Mouse (Mus musculus): ENCODE data around the gene Stard9. TPM values are rescaled to one million over a fixed set of nuclear protein-coding genes. Genes with fewer than 3 reads are reported as not detected.

Stard9 gene
- polyA plus RNA-seq, 1 experiment from 2014 or later: 8.0 TPM

DNA sequence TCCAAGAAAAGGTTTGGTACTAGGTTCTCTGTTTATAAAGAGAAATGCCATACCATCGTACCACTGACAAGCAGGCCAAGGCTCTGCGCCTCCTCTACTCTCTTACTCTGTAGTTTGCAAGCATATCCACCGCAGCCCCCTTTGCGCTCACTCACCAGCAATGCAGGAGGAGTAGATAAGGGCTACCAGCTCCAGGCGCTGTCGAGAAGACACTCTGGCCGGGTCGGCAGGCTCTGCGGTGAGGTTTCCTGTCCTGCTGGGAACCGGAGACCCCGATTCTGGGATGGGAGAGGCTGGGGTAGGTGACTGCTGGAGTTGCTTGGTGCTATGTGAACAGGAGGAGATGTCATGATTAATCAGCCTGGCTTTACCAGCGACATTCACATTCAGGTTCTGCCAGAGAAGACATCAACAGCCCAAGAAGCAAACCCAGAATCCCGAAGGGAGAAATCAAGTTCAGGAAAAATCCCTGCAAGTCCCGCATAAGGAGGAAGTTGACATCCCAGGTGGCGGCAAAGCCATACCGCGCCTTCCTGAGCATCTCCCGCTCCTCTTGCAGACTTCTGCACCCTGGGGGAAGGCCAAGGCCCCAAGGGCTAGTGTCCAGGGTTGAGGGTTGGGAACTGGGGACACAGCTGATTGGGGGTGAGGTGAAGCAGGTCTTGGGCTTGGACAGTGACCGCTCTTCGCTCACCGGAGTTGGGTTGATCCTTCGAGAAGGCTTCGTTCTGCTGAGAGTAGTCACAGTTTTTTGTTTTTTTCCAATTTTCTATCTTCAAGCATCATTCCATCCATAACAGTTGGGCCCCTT, 101.1 kb downstream of the Stard9 start:
- Histone ChIP-seq H3K27me3 (ENCODE audit: control insufficient read depth, insufficient read depth, low read length) (no peaks in the 10 kb centered on the region), H3K4me3 (ENCODE audit: low read length) (peak overlapping the region; percentile 75), H3K9me3 (ENCODE audit: control insufficient read depth, low read length) (no peaks in the 10 kb centered on the region), H3K36me3 (ENCODE audit: control insufficient read depth, insufficient read depth, low read length) (peaks cover 38% of the 10 kb centered on the region), H3K27ac (ENCODE audit: low read depth, low read length) (no peak overlapping the region), H3K4me2 (replicated peaks; ENCODE audit: low read depth, low read length) (peak overlapping the region; percentile 93), H3K4me1 (ENCODE audit: control insufficient read depth, insufficient read depth, low read length) (peaks cover 22% of the 10 kb centered on the region), H3K9ac (ENCODE audit: low read depth, low read length) (peak overlapping the region; percentile 86)
- 10% methylated on average over 23 of the region's 23 CpGs for WGBS
- no peak for ATAC-seq (ENCODE audit: low FRiP score, low TSS enrichment)

DNA sequence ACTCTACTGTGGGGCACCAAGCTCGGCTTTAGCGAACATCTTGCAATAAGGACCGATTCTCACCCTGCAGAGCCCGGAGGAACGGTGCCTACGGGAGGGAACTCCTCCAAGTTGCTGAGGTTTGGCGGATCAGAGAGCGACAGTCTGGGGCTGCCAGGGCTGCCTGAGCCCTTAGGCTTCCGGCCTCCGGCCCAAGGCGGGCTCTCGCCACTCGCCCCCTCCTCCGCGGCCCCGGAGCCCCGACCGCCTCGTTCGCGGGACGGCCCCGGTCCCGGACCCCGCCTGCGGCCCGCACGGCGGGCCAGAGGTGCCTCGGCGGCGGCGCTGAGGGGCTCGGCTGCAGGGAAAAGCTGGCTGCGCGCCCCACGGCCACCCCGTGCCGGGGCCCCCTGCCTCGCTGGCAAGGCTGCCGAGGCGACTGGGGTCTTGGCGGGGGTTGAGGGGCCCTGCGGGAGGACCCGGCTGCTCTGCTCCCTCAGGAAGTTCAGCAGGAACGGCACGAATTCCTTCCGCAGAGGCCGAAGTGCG, 101.8 kb downstream of the Stard9 start:
- Histone ChIP-seq H3K4me1 (ENCODE audit: control insufficient read depth, insufficient read depth, low read length) (peaks cover 22% of the 10 kb centered on the region), H3K27ac (ENCODE audit: low read depth, low read length) (peak overlapping the region; percentile 85), H3K4me2 (replicated peaks; ENCODE audit: low read depth, low read length) (peak overlapping the region; percentile 93), H3K27me3 (ENCODE audit: control insufficient read depth, insufficient read depth, low read length) (no peaks in the 10 kb centered on the region), H3K9ac (ENCODE audit: low read depth, low read length) (peak overlapping the region; percentile 86), H3K4me3 (ENCODE audit: low read length) (peak overlapping the region; percentile 75), H3K9me3 (ENCODE audit: control insufficient read depth, low read length) (no peaks in the 10 kb centered on the region), H3K36me3 (ENCODE audit: control insufficient read depth, insufficient read depth, low read length) (peaks cover 30% of the 10 kb centered on the region)
- ATAC-seq (ENCODE audit: low FRiP score, low TSS enrichment): peak; percentile 21
- under 1% methylated on average over 48 of the region's 50 CpGs for WGBS

DNA sequence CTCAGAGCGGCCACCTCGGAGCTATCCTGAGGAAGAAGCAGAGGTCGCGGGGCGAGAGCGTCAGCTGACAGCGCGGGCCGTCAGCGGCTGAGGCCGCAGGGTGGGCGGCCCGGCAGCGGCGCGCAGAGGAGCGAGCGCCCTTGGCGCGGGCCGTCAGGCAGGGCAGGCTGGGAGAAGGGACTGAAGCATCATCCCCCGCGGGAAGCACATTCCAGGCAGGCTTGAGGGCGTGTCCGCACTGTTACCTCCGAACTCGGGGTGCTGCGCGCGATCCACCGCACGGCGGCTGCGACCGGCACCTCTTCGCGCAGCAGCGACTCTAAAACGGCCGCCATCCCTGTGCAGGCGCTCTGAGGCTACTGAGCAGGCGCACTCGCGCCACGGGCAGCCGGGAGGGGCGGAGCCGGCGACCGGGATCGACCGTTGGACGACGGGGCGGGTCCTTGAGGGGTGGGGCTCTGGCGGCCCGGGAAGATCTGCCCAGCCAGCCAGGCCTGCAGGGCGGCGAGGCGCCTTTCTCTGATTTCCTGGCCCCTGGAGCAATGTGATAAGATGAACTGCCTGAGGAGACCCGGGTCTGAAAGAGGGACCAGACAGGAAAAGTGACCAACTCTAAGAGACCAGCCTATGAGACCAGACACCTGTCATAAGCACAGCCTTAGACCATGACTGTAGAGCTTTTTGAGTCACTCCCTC, 102.4 kb downstream of the Stard9 start:
- peak overlapping the region; percentile 86 for H3K9ac ChIP-seq (ENCODE audit: low read depth, low read length)
- no peaks in the 10 kb centered on the region for H3K9me3 ChIP-seq (ENCODE audit: control insufficient read depth, low read length)
- peaks cover 24% of the 10 kb centered on the region for H3K36me3 ChIP-seq (ENCODE audit: control insufficient read depth, insufficient read depth, low read length)
- no peaks in the 10 kb centered on the region for H3K27me3 ChIP-seq (ENCODE audit: control insufficient read depth, insufficient read depth, low read length)
- H3K27ac ChIP-seq (ENCODE audit: low read depth, low read length): peak overlapping the region; percentile 85
- ATAC-seq (ENCODE audit: low FRiP score, low TSS enrichment): peak; percentile 99
- H3K4me1 ChIP-seq (ENCODE audit: control insufficient read depth, insufficient read depth, low read length): peaks cover 22% of the 10 kb centered on the region
- peak overlapping the region; percentile 93 for H3K4me2 ChIP-seq (replicated peaks; ENCODE audit: low read depth, low read length)
- WGBS: under 1% methylated on average over 60 of the region's 61 CpGs
- H3K4me3 ChIP-seq (ENCODE audit: low read length): peak overlapping the region; percentile 75

DNA sequence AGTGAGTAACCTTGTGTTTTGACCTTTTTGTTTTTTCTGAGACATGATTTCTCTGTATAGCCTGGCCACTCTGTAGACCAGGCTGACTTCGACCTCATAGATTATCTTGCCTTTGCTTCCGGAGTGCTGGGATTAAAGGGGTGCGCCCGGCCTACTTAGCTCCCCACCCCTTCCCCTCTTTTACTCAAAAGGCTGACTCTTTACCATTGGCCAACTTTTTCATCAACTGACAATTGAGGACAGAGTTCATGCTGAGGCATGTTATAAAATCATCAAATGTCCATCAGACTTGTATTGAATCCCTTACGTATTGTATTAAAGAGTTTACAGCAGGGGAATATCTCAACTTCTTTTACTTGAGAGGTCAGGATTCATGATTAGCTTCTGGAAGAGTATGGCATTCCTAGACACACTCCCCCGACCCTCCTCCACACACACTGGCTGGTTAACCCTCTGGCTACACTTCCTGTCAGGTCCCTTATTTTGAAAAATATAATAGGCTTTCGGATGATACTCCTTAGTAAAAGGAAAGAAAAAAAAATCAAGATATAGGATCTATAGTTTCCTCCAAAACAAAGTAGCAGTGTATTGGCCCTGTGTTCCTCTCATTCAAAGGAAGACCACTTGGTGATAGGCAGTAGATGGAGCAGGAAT, 103.1 kb downstream of the Stard9 start:
- Histone ChIP-seq H3K27me3 (ENCODE audit: control insufficient read depth, insufficient read depth, low read length) (no peaks in the 10 kb centered on the region), H3K4me2 (replicated peaks; ENCODE audit: low read depth, low read length) (peak overlapping the region; percentile 93), H3K36me3 (ENCODE audit: control insufficient read depth, insufficient read depth, low read length) (peaks cover 17% of the 10 kb centered on the region), H3K4me3 (ENCODE audit: low read length) (peak overlapping the region; percentile 75), H3K4me1 (ENCODE audit: control insufficient read depth, insufficient read depth, low read length) (peaks cover 22% of the 10 kb centered on the region), H3K27ac (ENCODE audit: low read depth, low read length) (peak overlapping the region; percentile 85), H3K9ac (ENCODE audit: low read depth, low read length) (peak overlapping the region; percentile 86), H3K9me3 (ENCODE audit: control insufficient read depth, low read length) (no peaks in the 10 kb centered on the region)
- 33% methylated on average over 7 of the region's 7 CpGs for WGBS
- no peak; the same call in 1 of the 2 replicates for ATAC-seq (ENCODE audit: low FRiP score, low TSS enrichment)

DNA sequence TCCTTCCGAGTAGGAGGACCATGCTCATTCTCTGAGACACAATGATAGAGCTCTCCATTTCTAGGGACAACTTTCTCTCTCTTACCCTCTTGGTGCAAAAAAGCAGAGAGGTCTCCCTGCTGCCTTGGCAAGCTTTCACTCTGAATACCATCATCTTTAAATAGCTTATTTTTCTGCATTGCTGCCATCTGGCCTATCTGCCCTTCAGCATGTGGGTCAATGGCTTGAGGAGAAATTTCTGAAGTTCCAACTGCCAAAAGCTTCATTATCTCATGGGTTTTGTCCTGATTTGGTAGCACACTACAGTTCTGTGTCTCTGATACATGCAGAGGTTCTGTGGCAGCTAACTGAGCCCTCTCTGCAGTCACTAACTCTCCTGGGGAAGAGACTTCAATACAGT, 116.6 kb downstream of the Stard9 start:
- Histone ChIP-seq H3K4me1 (ENCODE audit: control insufficient read depth, insufficient read depth, low read length) (no peaks in the 10 kb centered on the region), H3K27ac (ENCODE audit: low read depth, low read length) (no peak overlapping the region), H3K4me3 (ENCODE audit: low read length) (no peak overlapping the region), H3K36me3 (ENCODE audit: control insufficient read depth, insufficient read depth, low read length) (peaks cover 22% of the 10 kb centered on the region), H3K9me3 (ENCODE audit: control insufficient read depth, low read length) (no peaks in the 10 kb centered on the region), H3K27me3 (ENCODE audit: control insufficient read depth, insufficient read depth, low read length) (no peaks in the 10 kb centered on the region), H3K9ac (ENCODE audit: low read depth, low read length) (no peak overlapping the region), H3K4me2 (replicated peaks; ENCODE audit: low read depth, low read length) (no peak overlapping the region)
- WGBS: 92% methylated on average over 1 of the region's 1 CpGs
- no peak for ATAC-seq (ENCODE audit: low FRiP score, low TSS enrichment)

DNA sequence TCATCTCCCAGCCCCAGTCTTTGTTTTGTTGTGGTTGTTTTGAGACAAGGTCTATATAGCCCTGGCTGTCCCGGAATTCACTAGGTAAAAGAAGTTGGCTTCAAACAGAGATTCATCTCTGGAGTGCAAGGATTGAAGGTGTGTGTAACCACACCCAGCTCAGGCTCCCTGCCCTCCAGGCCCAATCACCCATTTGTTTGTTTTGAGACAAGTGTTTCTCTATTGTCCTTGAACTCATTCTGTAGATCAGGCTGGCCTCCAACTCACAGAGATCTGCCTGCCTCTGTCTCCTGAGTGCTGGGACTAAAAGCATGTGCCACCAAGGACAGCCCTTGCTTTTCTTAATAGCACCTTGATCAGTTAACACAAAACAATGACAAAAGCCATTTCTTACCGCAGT, 119.1 kb downstream of the Stard9 start:
- Histone ChIP-seq H3K36me3 (ENCODE audit: control insufficient read depth, insufficient read depth, low read length) (peaks cover 22% of the 10 kb centered on the region), H3K9ac (ENCODE audit: low read depth, low read length) (no peak overlapping the region), H3K4me3 (ENCODE audit: low read length) (no peak overlapping the region), H3K4me2 (replicated peaks; ENCODE audit: low read depth, low read length) (no peak overlapping the region), H3K27me3 (ENCODE audit: control insufficient read depth, insufficient read depth, low read length) (no peaks in the 10 kb centered on the region), H3K27ac (ENCODE audit: low read depth, low read length) (no peak overlapping the region), H3K4me1 (ENCODE audit: control insufficient read depth, insufficient read depth, low read length) (no peaks in the 10 kb centered on the region), H3K9me3 (ENCODE audit: control insufficient read depth, low read length) (no peaks in the 10 kb centered on the region)
- 92% methylated on average over 2 of the region's 2 CpGs for WGBS
- no peak for ATAC-seq (ENCODE audit: low FRiP score, low TSS enrichment)

DNA sequence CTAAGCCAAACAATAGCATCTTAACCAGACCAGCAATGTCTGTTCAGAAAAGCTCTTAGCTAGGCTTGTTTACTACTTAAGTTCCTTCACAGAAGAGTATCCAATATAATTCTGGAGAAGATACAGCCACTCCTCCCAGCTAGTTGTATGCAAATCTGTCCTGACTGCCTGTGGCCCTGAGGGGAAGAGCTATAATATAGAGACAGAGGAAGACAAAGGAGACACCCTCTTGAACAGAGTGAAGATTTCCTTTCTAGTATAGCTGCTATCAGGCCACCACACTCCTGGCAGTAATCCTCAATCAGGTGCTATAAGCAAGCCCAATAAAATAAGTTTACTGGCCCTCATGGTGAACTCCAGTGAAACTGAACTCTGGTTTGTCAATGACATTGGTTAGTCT, 133.0 kb downstream of the Stard9 start:
- Histone ChIP-seq H3K4me3 (ENCODE audit: low read length) (no peak overlapping the region), H3K4me2 (replicated peaks; ENCODE audit: low read depth, low read length) (no peak overlapping the region), H3K9ac (ENCODE audit: low read depth, low read length) (no peak overlapping the region), H3K9me3 (ENCODE audit: control insufficient read depth, low read length) (no peaks in the 10 kb centered on the region), H3K27ac (ENCODE audit: low read depth, low read length) (no peak overlapping the region), H3K27me3 (ENCODE audit: control insufficient read depth, insufficient read depth, low read length) (no peaks in the 10 kb centered on the region), H3K36me3 (ENCODE audit: control insufficient read depth, insufficient read depth, low read length) (no peaks in the 10 kb centered on the region; the same call in 1 of the 2 replicates), H3K4me1 (ENCODE audit: control insufficient read depth, insufficient read depth, low read length) (no peaks in the 10 kb centered on the region)
- no peak for ATAC-seq (ENCODE audit: low FRiP score, low TSS enrichment)

DNA sequence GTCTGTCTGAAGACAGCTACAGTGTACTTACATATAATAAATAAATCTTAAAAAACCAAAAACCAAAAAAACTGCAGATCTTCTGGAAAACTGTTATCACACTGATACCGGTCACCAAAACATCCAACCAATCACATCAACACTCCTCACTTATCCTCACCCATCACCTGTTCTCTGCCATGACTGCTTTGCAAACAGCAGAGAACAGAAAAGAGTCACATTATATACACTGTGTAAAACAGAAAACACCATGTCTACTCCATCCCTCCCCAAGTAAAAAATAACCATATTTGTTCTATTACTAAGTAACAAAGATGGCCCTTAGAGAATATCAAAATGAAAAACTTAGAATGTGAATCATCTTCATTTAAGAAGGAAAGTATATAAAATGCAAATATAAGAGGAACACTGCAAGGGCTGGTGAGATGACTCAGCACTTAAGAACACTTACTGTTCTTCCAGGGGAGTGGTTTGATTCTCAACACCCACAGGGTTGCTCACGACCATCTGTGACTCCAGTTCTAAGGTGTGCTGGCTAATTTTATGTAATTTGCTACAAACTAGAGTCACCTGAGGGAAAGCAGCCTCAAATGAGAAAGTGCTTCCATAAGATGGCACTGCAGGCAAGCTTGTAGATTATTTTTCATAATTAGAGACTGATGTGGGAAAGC, 141.5 kb downstream of the Stard9 start:
- H3K9ac ChIP-seq (ENCODE audit: low read depth, low read length): no peak overlapping the region
- H3K36me3 ChIP-seq (ENCODE audit: control insufficient read depth, insufficient read depth, low read length): no peaks in the 10 kb centered on the region; the same call in 1 of the 2 replicates
- no peak overlapping the region for H3K4me2 ChIP-seq (replicated peaks; ENCODE audit: low read depth, low read length)
- WGBS: 84% methylated on average over 2 of the region's 2 CpGs
- H3K4me1 ChIP-seq (ENCODE audit: control insufficient read depth, insufficient read depth, low read length): no peaks in the 10 kb centered on the region
- H3K9me3 ChIP-seq (ENCODE audit: control insufficient read depth, low read length): no peaks in the 10 kb centered on the region
- no peaks in the 10 kb centered on the region for H3K27me3 ChIP-seq (ENCODE audit: control insufficient read depth, insufficient read depth, low read length)
- no peak overlapping the region for H3K4me3 ChIP-seq (ENCODE audit: low read length)
- no peak overlapping the region for H3K27ac ChIP-seq (ENCODE audit: low read depth, low read length)
- no peak for ATAC-seq (ENCODE audit: low FRiP score, low TSS enrichment)
